Mouse (Mus musculus) neural tube, embryonic 11.5 days (tissue): Measurements from ENCODE around the gene Cct2. TPM values are rescaled to one million over a fixed set of nuclear protein-coding genes. Genes with fewer than 3 reads are reported as not detected.
"Not testable (repeated sequence)": the region's sequence is repeated elsewhere in the genome, so short reads cannot be mapped to it uniquely, and the experiment has no call there.

Source experiments
- ATAC-seq: fragments of 200-750 bp; cut with Nextera tagmentation; 2 replicates; pipeline ENCODE4 v1.8.0; 2017; ENCODE audit warnings: moderate number of reproducible peaks, mild to moderate bottlenecking, moderate TSS enrichment, moderate library complexity; ENCODE audit not compliant: insufficient read depth, low FRiP score, low TSS enrichment
- DNase-seq: peaks from one replicate; pipeline ENCODE4 v3.0.0-alpha.2; 2015; ENCODE audit warnings: low spot score
- H3K27ac ChIP-seq: fragments of 300-500 bp; sonication (generic); 2 replicates; pipeline ENCODE4 v1.5.1; 2014; ENCODE audit warnings: low read depth, mild to moderate bottlenecking, low read length
- H3K27me3 ChIP-seq: fragments of 300-500 bp; sonication (generic); 2 replicates; pipeline ENCODE4 v1.6.1; 2014; ENCODE audit warnings: mild to moderate bottlenecking, low read length, mixed read lengths; ENCODE audit not compliant: control insufficient read depth, insufficient read depth
- H3K36me3 ChIP-seq: fragments of 300-500 bp; sonication (generic); 2 replicates; pipeline ENCODE4 v1.6.1; 2014; ENCODE audit warnings: mild to moderate bottlenecking, low read length, moderate library complexity, mixed read lengths; ENCODE audit not compliant: control insufficient read depth, insufficient read depth
- H3K4me1 ChIP-seq: fragments of 300-500 bp; sonication (generic); 2 replicates; pipeline ENCODE4 v1.6.1; 2014; ENCODE audit warnings: low read length, mixed read lengths; ENCODE audit not compliant: control insufficient read depth, insufficient read depth
- H3K4me2 ChIP-seq: fragments of 300-500 bp; sonication (generic); 2 replicates; pipeline ENCODE4 v1.6.1; 2014; ENCODE audit warnings: low read depth, mild to moderate bottlenecking, moderate library complexity
- H3K4me3 ChIP-seq: fragments of 300-500 bp; sonication (generic); 2 replicates; pipeline ENCODE4 v1.5.1; 2014; ENCODE audit warnings: low read depth, low read length
- H3K9ac ChIP-seq: fragments of 300-500 bp; sonication (generic); 2 replicates; pipeline ENCODE4 v1.6.1; 2014; ENCODE audit warnings: mild to moderate bottlenecking, low read length
- H3K9me3 ChIP-seq: fragments of 300-500 bp; sonication (generic); 2 replicates; pipeline ENCODE4 v1.6.1; 2016; ENCODE audit warnings: low read length; ENCODE audit not compliant: control insufficient read depth
- WGBS: fragments of 180-500 bp; shearing (Covaris S2); extraction: QIAGEN DNeasy Blood & Tissue Kit; methylation state at CpG from one replicate; pipeline ENCODE4 v1.1.7; 2014; 5-methylcytosine and 5-hydroxymethylcytosine counted together
- polyA plus RNA-seq: library from polyadenylated mRNA; unstranded; fragments of >200 nt; fragmentation: Nextera tagmentation; extraction: Ambion mirVana; gene quantifications from 2 replicates; pipeline ENCODE4 v1.2.1, GENCODE M21; 2014

The Cct2 gene
- polyA plus RNA-seq, 1 experiment from 2014 or later, result 353 TPM

- H3K36me3 ChIP-seq, H3K27me3 ChIP-seq, H3K27ac ChIP-seq, H3K4me1 ChIP-seq, H3K4me3 ChIP-seq, H3K4me2 ChIP-seq, H3K9me3 ChIP-seq, ATAC-seq, DNase-seq, H3K9ac ChIP-seq: not testable (repeated sequence)
- WGBS, result 58% methylated on average over 16 of the region's 16 CpGs
Observed at GRCm38 (mm10) chr10:117043497-117044166, 20.0 kb downstream of the Cct2 start.

- no peaks in the 10 kb centered on the region for H3K27me3 ChIP-seq
- no peaks in the 10 kb centered on the region for H3K9me3 ChIP-seq
- no peak overlapping the region for H3K4me3 ChIP-seq
- no peak overlapping the region for H3K27ac ChIP-seq
- DNase-seq (no peak), ATAC-seq (no peak)
- 88% methylated on average over 14 of the region's 14 CpGs for WGBS
- H3K4me1 ChIP-seq, result no peaks in the 10 kb centered on the region
- H3K36me3 ChIP-seq, result no peaks in the 10 kb centered on the region
- no peak overlapping the region for H3K9ac ChIP-seq
- no peak overlapping the region for H3K4me2 ChIP-seq
Observed at GRCm38 (mm10) chr10:117042295-117042694, 21.3 kb downstream of the Cct2 start.

GRCm38 (mm10) chr10:117040355-117040754, 23.3 kb downstream of the Cct2 start:
- WGBS, result 78% methylated on average over 6 of the region's 6 CpGs
- ATAC-seq (no peak), DNase-seq (no peak)
- Histone ChIP-seq H3K9me3 (no peaks in the 10 kb centered on the region), H3K27ac (no peak overlapping the region), H3K4me2 (no peak overlapping the region), H3K4me1 (no peaks in the 10 kb centered on the region), H3K9ac (no peak overlapping the region), H3K4me3 (no peak overlapping the region), H3K36me3 (no peaks in the 10 kb centered on the region), H3K27me3 (no peaks in the 10 kb centered on the region)

- Histone ChIP-seq H3K4me3 (no peak overlapping the region), H3K27ac (no peak overlapping the region), H3K4me2 (no peak overlapping the region), H3K27me3 (no peaks in the 10 kb centered on the region), H3K9ac (no peak overlapping the region), H3K4me1 (no peaks in the 10 kb centered on the region), H3K36me3 (no peaks in the 10 kb centered on the region), H3K9me3 (no peaks in the 10 kb centered on the region)
- ATAC-seq (no peak), DNase-seq (peak; percentile 82)
- 32% methylated on average over 8 of the region's 8 CpGs for WGBS
Observed at GRCm38 (mm10) chr10:117033785-117034184, 29.8 kb downstream of the Cct2 start.

GRCm38 (mm10) chr10:117031160-117031559, 32.5 kb downstream of the Cct2 start:
- H3K4me3 ChIP-seq, result no peak overlapping the region
- H3K4me1 ChIP-seq, result no peaks in the 10 kb centered on the region
- H3K9ac ChIP-seq, result no peak overlapping the region
- H3K27me3 ChIP-seq, result no peaks in the 10 kb centered on the region
- no peaks in the 10 kb centered on the region for H3K9me3 ChIP-seq
- H3K36me3 ChIP-seq, result no peaks in the 10 kb centered on the region
- no peak for ATAC-seq
- H3K27ac ChIP-seq, result no peak overlapping the region
- peak; percentile 2 for DNase-seq
- no peak overlapping the region for H3K4me2 ChIP-seq
- WGBS, result 87% methylated on average over 3 of the region's 3 CpGs

GRCm38 (mm10) chr10:117026176-117026575, 37.4 kb downstream of the Cct2 start:
- WGBS, result 84% methylated on average over 8 of the region's 8 CpGs
- ATAC-seq, result no peak
- H3K36me3 ChIP-seq, result no peaks in the 10 kb centered on the region

GRCm38 (mm10) chr10:117025776-117026175, 37.8 kb downstream of the Cct2 start:
- H3K36me3 ChIP-seq, DNase-seq, H3K4me2 ChIP-seq, H3K4me1 ChIP-seq, H3K4me3 ChIP-seq, ATAC-seq, H3K27me3 ChIP-seq, H3K9me3 ChIP-seq, H3K9ac ChIP-seq, H3K27ac ChIP-seq: not testable (repeated sequence)

More at GRCm38 (mm10) chr10:117026176-117026575, 37.4 kb downstream of the Cct2 start:
- no peak overlapping the region for H3K4me3 ChIP-seq
- no peaks in the 10 kb centered on the region for H3K27me3 ChIP-seq
- DNase-seq, result no peak
- no peak overlapping the region for H3K27ac ChIP-seq
- H3K4me2 ChIP-seq, result no peak overlapping the region
- 0 out of 2 replicates have a peak, but pooled peaks cover 4% of the 10 kb centered on the region for H3K4me1 ChIP-seq
- H3K9me3 ChIP-seq, result no peaks in the 10 kb centered on the region
- H3K9ac ChIP-seq, result no peak overlapping the region

GRCm38 (mm10) chr10:117023693-117024092, 39.9 kb downstream of the Cct2 start:
- 0 out of 2 replicates have a peak overlapping the region, but pooled peaks have one; percentile 12 for H3K4me2 ChIP-seq
- 71% methylated on average over 16 of the region's 16 CpGs for WGBS
- peak; percentile 8 for DNase-seq

More at GRCm38 (mm10) chr10:117023693-117024092, 39.9 kb downstream of the Cct2 start:
- H3K9ac ChIP-seq, result no peak overlapping the region
- ATAC-seq, result no peak
- no peak overlapping the region for H3K27ac ChIP-seq
- no peak overlapping the region for H3K4me3 ChIP-seq
- H3K9me3 ChIP-seq, result no peaks in the 10 kb centered on the region
- H3K27me3 ChIP-seq, result no peaks in the 10 kb centered on the region
- 0 out of 2 replicates have a peak, but pooled peaks cover 9% of the 10 kb centered on the region for H3K4me1 ChIP-seq
- H3K36me3 ChIP-seq, result no peaks in the 10 kb centered on the region
